Mouse (Mus musculus) ES-Bruce4 (cell line): ENCODE measurements around the gene Mepce. TPM values are rescaled to one million over a fixed set of nuclear protein-coding genes. Genes with fewer than 3 reads are reported as not detected.

Experiments
- H3K27ac ChIP-seq: 2 replicates; pipeline ENCODE4 v1.5.1; 2012; ENCODE audit warnings: low read length, inconsistent platforms; ENCODE audit not compliant: insufficient read depth
- H3K27me3 ChIP-seq: 2 replicates; pipeline ENCODE4 v1.6.1; 2012; ENCODE audit warnings: mild to moderate bottlenecking, low read length, inconsistent platforms; ENCODE audit not compliant: control insufficient read depth, poor library complexity, insufficient read depth, severe bottlenecking
- H3K36me3 ChIP-seq: 2 replicates; pipeline ENCODE4 v1.6.1; 2012; ENCODE audit warnings: inconsistent platforms, mild to moderate bottlenecking, low read length, moderate library complexity; ENCODE audit not compliant: control insufficient read depth, poor library complexity, insufficient read depth, severe bottlenecking
- H3K4me1 ChIP-seq: one replicate; pipeline ENCODE4 v1.8.1; 2011; ENCODE audit warnings: low read length; ENCODE audit not compliant: control insufficient read depth, insufficient read depth
- H3K4me3 ChIP-seq: 2 replicates; pipeline ENCODE4 v1.5.1; 2011; ENCODE audit warnings: low read depth, mild to moderate bottlenecking, low read length
- H3K9ac ChIP-seq: 2 replicates; pipeline ENCODE4 v1.6.1; 2012; ENCODE audit warnings: low read depth, mild to moderate bottlenecking, inconsistent platforms; ENCODE audit not compliant: poor library complexity, severe bottlenecking
- H3K9me3 ChIP-seq: replicated peaks from 2 replicates; pipeline ENCODE4 v1.6.1; 2012; ENCODE audit warnings: mild to moderate bottlenecking, low read length, inconsistent platforms; ENCODE audit not compliant: control insufficient read depth, poor library complexity, insufficient read depth, severe bottlenecking
- CTCF ChIP-seq: IDR thresholded peaks from one replicate; pipeline ENCODE4 v1.8.1; 2011; ENCODE audit warnings: low read depth, low read length
- EP300 ChIP-seq: IDR thresholded peaks from 2 replicates; pipeline ENCODE4 v1.6.1; 2011; ENCODE audit warnings: low read depth, low read length; ENCODE audit not compliant: insufficient read depth
- POLR2A ChIP-seq: IDR thresholded peaks from one replicate; pipeline ENCODE4 v1.8.1; 2011; ENCODE audit warnings: low read length; ENCODE audit not compliant: insufficient read depth
- polyA plus RNA-seq: library from polyadenylated mRNA; stranded (reverse); fragments of >200 nt; gene quantifications from 2 replicates; pipeline ENCODE4 v1.2.4, GENCODE M21; 2011; ENCODE audit warnings: low read depth; ENCODE audit not compliant: missing spikeins, insufficient read depth, insufficient read length

The Mepce gene
- polyA plus RNA-seq, 1 experiment, result 21.6 TPM

DNA sequence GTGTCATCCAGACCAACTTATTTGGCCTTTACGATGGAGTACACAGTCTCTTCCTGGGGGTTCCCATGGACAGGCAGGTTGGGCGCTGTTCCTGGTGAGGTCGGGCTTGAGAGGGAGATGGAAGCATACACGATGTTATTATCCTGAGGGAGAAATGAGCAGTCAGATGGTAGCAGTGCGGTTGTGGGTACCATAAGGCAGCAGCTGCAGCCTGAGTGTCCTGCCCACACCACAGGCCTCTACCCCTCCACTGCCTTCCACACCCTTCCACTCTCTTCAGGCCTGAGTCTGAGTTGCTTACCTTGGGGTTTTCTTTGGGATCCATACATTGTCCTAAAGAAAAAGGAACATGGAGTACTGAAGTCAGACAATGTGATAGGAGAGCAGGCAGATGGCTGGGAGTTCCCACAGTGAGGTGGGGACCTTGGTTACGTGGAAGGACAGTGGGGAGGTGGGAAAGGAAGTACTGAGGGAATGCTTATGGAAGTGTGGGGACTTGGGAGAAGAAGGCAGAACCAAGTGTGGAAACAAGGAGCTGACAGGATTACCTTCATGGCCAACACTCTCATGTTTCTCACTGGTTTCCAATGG, 36.1 kb upstream of the Mepce start:
- no peak for TF ChIP-seq CTCF
- TF ChIP-seq POLR2A, result no peak
- TF ChIP-seq EP300, result no peak
- Histone ChIP-seq H3K36me3 (no peaks in the 10 kb centered on the region), H3K9me3 (no peaks in the 10 kb centered on the region)

DNA sequence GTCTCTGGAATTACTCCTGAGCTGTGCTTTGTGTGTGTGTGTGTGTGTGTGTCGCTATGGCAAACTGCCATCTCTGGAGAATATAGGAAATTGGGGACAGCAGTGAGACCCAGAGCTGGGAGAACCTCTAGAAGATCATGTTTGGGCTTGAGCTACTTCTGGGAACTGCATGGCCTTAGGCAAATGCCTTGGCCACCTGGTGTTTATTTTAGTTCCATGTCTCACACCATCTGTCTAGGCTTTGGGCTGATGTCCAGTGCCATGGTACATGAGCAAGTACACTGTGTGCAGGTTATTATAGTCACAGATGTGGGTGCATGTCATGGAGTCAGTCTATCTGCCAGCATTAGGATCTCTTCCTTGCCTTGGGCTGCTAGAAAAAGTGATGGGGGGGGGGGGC, 35.1 kb upstream of the Mepce start:
- Histone ChIP-seq H3K9me3 (no peaks in the 10 kb centered on the region), H3K9ac (no peak overlapping the region), H3K27me3 (no peaks in the 10 kb centered on the region), H3K27ac (no peak overlapping the region), H3K4me1 (peaks cover 3% of the 10 kb centered on the region), H3K36me3 (no peaks in the 10 kb centered on the region), H3K4me3 (no peak overlapping the region)
- TF ChIP-seq EP300, result no peak
- no peak for TF ChIP-seq POLR2A
- TF ChIP-seq CTCF, result no peak

More for the DNA sequence above, 36.1 kb upstream of the Mepce start:
- H3K4me1 ChIP-seq, result peaks cover 3% of the 10 kb centered on the region
- H3K4me3 ChIP-seq, result no peak overlapping the region
- H3K9ac ChIP-seq, result no peak overlapping the region
- no peaks in the 10 kb centered on the region for H3K27me3 ChIP-seq
- no peak overlapping the region for H3K27ac ChIP-seq

DNA sequence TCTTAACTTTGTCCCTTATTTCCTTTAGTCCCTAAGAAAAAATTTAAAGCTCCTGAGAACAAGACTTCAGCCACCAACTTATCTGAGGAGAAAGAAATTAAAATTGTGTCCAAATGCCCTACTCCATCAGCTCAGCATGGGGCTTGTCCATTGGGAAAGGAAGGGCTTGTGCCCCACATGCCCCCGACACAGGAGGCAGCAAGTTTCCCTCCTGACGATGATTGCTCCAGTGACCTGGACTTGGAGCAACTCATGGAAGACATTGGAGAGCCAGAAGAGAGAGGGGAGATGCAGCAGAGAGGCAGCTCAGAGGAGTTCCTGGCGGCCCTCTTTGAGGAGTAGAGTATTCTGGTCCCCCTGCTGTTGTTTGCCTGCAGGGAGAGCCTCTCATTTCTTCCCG, 34.7 kb upstream of the Mepce start:
- no peaks in the 10 kb centered on the region; the same call in 1 of the 2 replicates for H3K9me3 ChIP-seq
- H3K9ac ChIP-seq, result no peak overlapping the region
- H3K27ac ChIP-seq, result no peak overlapping the region
- TF ChIP-seq POLR2A (no peak), EP300 (no peak), CTCF (no peak)
- H3K4me3 ChIP-seq, result no peak overlapping the region
- H3K36me3 ChIP-seq, result no peaks in the 10 kb centered on the region
- H3K27me3 ChIP-seq, result no peaks in the 10 kb centered on the region
- H3K4me1 ChIP-seq, result peaks cover 3% of the 10 kb centered on the region

DNA sequence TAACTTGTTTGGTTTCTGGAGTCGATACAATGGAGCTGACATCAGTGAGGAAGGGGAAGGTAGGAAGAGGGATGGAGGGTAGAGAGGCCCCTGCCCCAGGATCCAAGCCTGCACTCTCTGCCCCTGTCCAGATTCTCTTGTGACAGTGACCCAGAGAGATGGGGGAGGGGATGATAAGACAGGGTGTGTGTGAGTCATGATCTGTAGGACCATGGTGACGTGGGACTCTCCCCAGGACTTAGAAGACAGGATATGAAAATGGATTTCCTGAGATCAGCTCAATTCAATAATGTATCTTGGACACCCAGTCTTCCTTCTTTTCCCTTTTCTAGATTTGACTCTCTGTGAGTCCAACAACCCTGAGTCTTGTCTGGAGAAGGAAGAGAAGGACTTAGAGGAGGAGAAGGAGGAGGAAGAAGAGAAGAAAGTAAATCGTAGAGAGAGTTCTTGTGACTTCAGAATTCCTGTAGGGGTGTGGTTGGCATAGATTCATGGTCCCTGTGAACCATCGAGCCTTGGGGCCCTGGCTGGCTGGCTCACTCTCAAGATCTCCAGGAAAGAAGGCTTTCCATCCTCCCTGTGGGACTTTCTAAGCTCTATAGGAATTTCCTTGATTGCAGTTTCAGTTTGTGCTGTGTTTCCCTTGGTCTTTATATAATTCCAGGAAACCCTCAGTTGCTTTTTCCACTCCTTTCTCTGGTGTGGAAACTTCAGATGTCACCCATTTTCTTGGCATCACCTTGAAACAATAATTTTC, 30.2 kb upstream of the Mepce start:
- Histone ChIP-seq H3K27me3 (no peaks in the 10 kb centered on the region), H3K9me3 (peaks cover 8% of the 10 kb centered on the region)
- no peak for TF ChIP-seq CTCF
- no peak for TF ChIP-seq EP300
- TF ChIP-seq POLR2A, result no peak

DNA sequence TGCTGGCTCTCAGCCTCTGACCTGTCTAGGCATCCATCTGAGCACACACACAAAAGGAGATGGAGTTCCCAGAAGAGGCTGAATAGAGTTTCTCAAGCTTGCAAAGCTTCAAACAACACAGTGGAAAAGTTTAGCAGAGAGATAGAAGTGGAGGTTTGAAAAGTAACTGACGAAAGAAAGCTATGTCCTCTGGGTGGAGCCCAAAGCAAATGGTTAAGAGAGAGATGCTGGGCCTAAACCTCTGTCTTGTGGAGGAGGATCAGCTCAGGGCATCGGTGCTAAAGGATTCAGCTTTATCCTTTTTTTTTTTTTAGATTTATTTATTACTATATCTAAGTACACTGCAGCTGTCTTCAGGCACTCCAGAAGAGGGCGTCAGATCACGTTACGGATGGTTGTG, 20.9 kb upstream of the Mepce start:
- Histone ChIP-seq H3K4me1 (no peaks in the 10 kb centered on the region), H3K27ac (no peak overlapping the region), H3K36me3 (no peaks in the 10 kb centered on the region), H3K4me3 (no peak overlapping the region), H3K27me3 (no peaks in the 10 kb centered on the region), H3K9me3 (peaks cover 10% of the 10 kb centered on the region), H3K9ac (no peak overlapping the region)
- TF ChIP-seq EP300, result no peak
- TF ChIP-seq POLR2A, result no peak
- TF ChIP-seq CTCF, result no peak

More for the DNA sequence above, 30.2 kb upstream of the Mepce start:
- Histone ChIP-seq H3K9ac (no peak overlapping the region), H3K27ac (no peak overlapping the region), H3K4me1 (no peaks in the 10 kb centered on the region), H3K4me3 (no peak overlapping the region), H3K36me3 (no peaks in the 10 kb centered on the region)

DNA sequence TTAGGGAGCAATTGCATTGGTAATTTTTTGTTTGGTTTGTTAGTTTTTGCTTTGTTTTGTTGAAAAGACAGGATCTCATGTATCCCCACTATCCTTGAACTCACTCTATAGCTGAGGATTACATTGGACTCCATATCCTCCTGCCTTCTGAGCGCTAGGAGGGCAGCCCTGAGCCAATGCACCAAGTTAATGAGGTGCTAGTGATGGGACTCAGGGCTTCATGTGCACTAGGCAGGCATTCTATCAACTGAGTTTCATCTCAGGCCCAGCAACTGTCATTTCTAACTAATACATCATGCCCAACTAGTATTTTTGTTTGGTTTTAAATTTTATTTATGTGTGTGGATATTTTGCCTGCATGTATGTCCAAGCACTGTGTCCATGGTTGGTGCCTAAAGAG, 18.7 kb upstream of the Mepce start:
- no peaks in the 10 kb centered on the region for H3K27me3 ChIP-seq
- H3K4me3 ChIP-seq, result no peak overlapping the region
- no peak overlapping the region for H3K27ac ChIP-seq
- no peaks in the 10 kb centered on the region for H3K4me1 ChIP-seq
- no peak for TF ChIP-seq CTCF
- TF ChIP-seq POLR2A, result no peak
- no peak for TF ChIP-seq EP300
- H3K36me3 ChIP-seq, result no peaks in the 10 kb centered on the region
- no peaks in the 10 kb centered on the region for H3K9me3 ChIP-seq
- H3K9ac ChIP-seq, result no peak overlapping the region
